Mouse (Mus musculus): Measurements from ENCODE around the gene Ccdc57. TPM values are rescaled to one million over a fixed set of nuclear protein-coding genes. Genes with fewer than 3 reads are reported as not detected.
"Not testable (repeated sequence)": the region's sequence is repeated elsewhere in the genome, so short reads cannot be mapped to it uniquely, and the experiment has no call there.

The Ccdc57 gene
- polyA plus RNA-seq, 1 experiment from 2014 or later = 5.9 TPM

DNA sequence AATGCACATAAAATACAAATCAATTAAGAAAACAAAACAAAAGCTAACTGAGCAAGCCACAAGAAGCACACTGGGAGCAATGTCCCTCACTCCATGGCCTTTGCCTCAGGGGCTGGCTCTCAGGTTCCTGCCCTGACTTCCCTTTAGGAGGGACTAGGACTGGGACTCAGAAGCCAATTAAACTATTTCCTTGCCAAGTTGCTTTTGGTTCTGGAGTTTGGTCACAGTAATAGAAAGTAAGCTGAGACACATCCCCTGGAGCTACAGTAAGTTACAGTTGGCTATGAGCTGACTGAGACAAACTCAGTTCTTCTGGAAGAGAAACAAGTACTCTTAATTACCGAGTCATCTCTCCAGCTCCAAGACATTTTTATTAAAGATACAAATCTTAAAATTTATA, 66.9 kb downstream of the Ccdc57 start:
- ATAC-seq (ENCODE audit: low FRiP score) = no peak
- peaks cover 12% of the 10 kb centered on the region for H3K36me3 ChIP-seq
- H3K9me3 ChIP-seq (replicated peaks) = no peaks in the 10 kb centered on the region
- H3K4me2 ChIP-seq = no peak overlapping the region
- H3K4me1 ChIP-seq = no peaks in the 10 kb centered on the region
- H3K27ac ChIP-seq (replicated peaks) = no peak overlapping the region
- WGBS = 87% methylated on average over 1 of the region's 1 CpGs
- H3K9ac ChIP-seq (replicated peaks) = no peak overlapping the region
- no peaks in the 10 kb centered on the region for H3K27me3 ChIP-seq (replicated peaks)
- H3K4me3 ChIP-seq (replicated peaks) = no peak overlapping the region

DNA sequence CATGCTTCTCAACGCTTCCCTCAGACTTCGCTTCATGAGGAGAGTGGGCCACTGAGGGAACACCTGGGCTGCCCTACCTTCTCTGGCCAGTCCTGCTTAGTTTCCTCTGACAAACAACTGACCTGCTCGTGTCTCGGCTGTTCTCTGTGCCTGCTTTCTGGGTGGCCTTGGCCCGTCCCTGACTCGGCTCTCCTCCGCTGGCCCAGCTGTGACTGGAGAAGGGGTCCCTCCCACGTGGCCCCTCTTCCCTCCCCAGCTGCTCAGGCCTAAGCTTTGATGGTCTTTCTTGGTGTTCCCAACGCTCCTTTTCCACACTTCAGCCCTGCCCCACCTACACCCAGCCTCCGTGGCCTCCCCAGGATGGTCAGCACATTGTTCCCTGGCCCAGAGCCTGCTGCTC, 69.9 kb downstream of the Ccdc57 start:
- no peaks in the 10 kb centered on the region for H3K4me1 ChIP-seq
- no peaks in the 10 kb centered on the region for H3K9me3 ChIP-seq (replicated peaks)
- no peak overlapping the region for H3K9ac ChIP-seq (replicated peaks)
- H3K4me3 ChIP-seq (replicated peaks) = no peak overlapping the region
- no peak overlapping the region for H3K27ac ChIP-seq (replicated peaks)
- ATAC-seq (ENCODE audit: low FRiP score) = no peak
- no peak overlapping the region for H3K4me2 ChIP-seq
- H3K36me3 ChIP-seq = peaks cover 35% of the 10 kb centered on the region
- 76% methylated on average over 10 of the region's 10 CpGs for WGBS
- no peaks in the 10 kb centered on the region for H3K27me3 ChIP-seq (replicated peaks)

- WGBS = 92% methylated on average over 3 of the region's 3 CpGs
- H3K4me2 ChIP-seq; ATAC-seq (ENCODE audit: low FRiP score); H3K4me3 ChIP-seq (replicated peaks); H3K27ac ChIP-seq (replicated peaks); H3K27me3 ChIP-seq (replicated peaks); H3K9me3 ChIP-seq (replicated peaks); H3K9ac ChIP-seq (replicated peaks); H3K4me1 ChIP-seq: not testable (repeated sequence)
- peaks cover 33% of the 10 kb centered on the region for H3K36me3 ChIP-seq
These were observed 76.7 kb downstream of the Ccdc57 start for GRCm38 (mm10) chr11:120855938-120856337.

GRCm38 (mm10) chr11:120853788-120854187, 78.9 kb downstream of the Ccdc57 start:
- Histone ChIP-seq H3K4me3 (replicated peaks) (no peak overlapping the region), H3K36me3 (peaks cover 16% of the 10 kb centered on the region; the same call in 1 of the 2 replicates), H3K27ac (replicated peaks) (no peak overlapping the region), H3K9ac (replicated peaks) (no peak overlapping the region), H3K27me3 (replicated peaks) (no peaks in the 10 kb centered on the region), H3K4me2 (no peak overlapping the region), H3K9me3 (replicated peaks) (no peaks in the 10 kb centered on the region), H3K4me1 (no peaks in the 10 kb centered on the region)
- ATAC-seq (ENCODE audit: low FRiP score) = no peak
- 74% methylated on average over 4 of the region's 4 CpGs for WGBS

GRCm38 (mm10) chr11:120853158-120853557, 79.5 kb downstream of the Ccdc57 start:
- Histone ChIP-seq H3K9me3 (replicated peaks) (no peaks in the 10 kb centered on the region), H3K9ac (replicated peaks) (no peak overlapping the region), H3K4me1 (no peaks in the 10 kb centered on the region), H3K4me2 (no peak overlapping the region), H3K27ac (replicated peaks) (no peak overlapping the region), H3K36me3 (peaks cover 13% of the 10 kb centered on the region; the same call in 1 of the 2 replicates), H3K27me3 (replicated peaks) (no peaks in the 10 kb centered on the region), H3K4me3 (replicated peaks) (no peak overlapping the region)
- ATAC-seq (ENCODE audit: low FRiP score) = no peak
- 94% methylated on average over 4 of the region's 4 CpGs for WGBS

DNA sequence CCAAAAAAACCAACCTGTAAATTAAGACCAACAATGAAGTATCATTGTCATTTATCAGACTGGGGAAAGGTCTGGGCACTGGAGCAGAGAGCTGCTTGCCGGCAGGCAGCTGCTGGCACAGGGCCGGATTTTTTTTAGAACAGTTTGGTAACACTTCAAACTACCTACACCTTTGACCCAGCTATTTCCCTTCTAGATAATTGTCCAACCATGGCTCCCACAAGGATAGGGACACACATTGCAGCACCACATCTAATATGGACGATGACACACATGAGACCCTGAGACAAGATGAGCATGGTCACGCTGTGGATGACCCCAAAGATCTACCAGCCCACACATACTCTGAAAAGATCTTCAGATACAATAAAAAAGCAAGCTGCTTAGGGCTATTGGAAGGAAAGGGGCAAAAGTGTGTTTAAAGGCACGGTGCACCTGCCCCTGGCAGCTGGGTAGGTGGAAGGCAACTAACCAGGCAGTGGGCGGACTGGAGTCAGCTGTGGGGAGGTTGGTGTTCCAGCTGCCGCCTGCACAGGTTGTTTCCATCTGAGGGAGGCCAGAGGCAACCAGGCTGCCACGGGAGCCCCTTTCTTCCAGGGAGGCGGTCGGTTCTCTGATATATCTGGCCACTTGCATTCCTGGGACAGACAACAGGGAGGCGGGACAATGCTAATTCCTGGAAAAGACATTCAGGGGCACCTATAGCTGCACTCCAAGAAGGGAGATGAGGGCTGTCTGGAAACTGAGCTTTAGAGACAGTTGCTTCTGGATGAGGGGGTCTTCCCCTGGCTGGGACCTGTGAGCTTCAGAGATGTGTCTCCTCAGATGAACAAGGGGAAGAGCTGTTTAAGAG, 80.4 kb downstream of the Ccdc57 start:
- Histone ChIP-seq H3K27ac (replicated peaks) (no peak overlapping the region), H3K36me3 (peaks cover 8% of the 10 kb centered on the region; the same call in 1 of the 2 replicates), H3K4me1 (no peaks in the 10 kb centered on the region), H3K27me3 (replicated peaks) (no peaks in the 10 kb centered on the region), H3K4me2 (no peak overlapping the region), H3K4me3 (replicated peaks) (no peak overlapping the region), H3K9me3 (replicated peaks) (no peaks in the 10 kb centered on the region), H3K9ac (replicated peaks) (no peak overlapping the region)
- no peak for ATAC-seq (ENCODE audit: low FRiP score)
- WGBS = 71% methylated on average over 11 of the region's 11 CpGs

- Histone ChIP-seq H3K4me3 (replicated peaks) (no peak overlapping the region), H3K9ac (replicated peaks) (no peak overlapping the region), H3K4me2 (no peak overlapping the region), H3K27ac (replicated peaks) (no peak overlapping the region), H3K9me3 (replicated peaks) (no peaks in the 10 kb centered on the region), H3K27me3 (replicated peaks) (no peaks in the 10 kb centered on the region), H3K4me1 (no peaks in the 10 kb centered on the region), H3K36me3 (peaks cover 7% of the 10 kb centered on the region; the same call in 1 of the 2 replicates)
- no peak for ATAC-seq (ENCODE audit: low FRiP score)
- 82% methylated on average over 2 of the region's 2 CpGs for WGBS
These were observed 81.1 kb downstream of the Ccdc57 start for GRCm38 (mm10) chr11:120851582-120851981.

DNA sequence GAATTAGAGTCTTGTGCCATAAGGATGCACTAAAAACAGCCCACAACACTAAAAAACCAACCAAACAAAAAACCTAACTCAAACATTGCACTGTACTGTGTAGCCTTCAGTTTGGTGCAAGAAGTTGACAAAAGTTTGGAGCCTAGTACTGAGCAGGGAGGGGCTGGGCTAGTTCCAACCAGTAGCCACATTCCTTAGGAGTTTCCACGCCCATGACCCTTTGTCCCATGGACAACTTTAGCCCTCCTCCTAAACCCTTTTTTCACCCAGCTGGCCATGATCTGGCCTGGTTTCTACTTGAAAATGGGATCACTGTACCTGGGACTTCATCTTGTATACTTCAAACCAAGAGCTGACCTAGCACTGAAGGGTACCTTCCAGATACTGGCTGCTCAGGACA, 81.5 kb downstream of the Ccdc57 start:
- 53% methylated on average over 1 of the region's 1 CpGs for WGBS
- Histone ChIP-seq H3K27ac (replicated peaks) (no peak overlapping the region), H3K36me3 (peaks cover 5% of the 10 kb centered on the region; the same call in 1 of the 2 replicates), H3K4me3 (replicated peaks) (no peak overlapping the region), H3K9ac (replicated peaks) (no peak overlapping the region), H3K27me3 (replicated peaks) (no peaks in the 10 kb centered on the region), H3K4me1 (no peaks in the 10 kb centered on the region), H3K4me2 (no peak overlapping the region), H3K9me3 (replicated peaks) (no peaks in the 10 kb centered on the region)
- no peak for ATAC-seq (ENCODE audit: low FRiP score)

DNA sequence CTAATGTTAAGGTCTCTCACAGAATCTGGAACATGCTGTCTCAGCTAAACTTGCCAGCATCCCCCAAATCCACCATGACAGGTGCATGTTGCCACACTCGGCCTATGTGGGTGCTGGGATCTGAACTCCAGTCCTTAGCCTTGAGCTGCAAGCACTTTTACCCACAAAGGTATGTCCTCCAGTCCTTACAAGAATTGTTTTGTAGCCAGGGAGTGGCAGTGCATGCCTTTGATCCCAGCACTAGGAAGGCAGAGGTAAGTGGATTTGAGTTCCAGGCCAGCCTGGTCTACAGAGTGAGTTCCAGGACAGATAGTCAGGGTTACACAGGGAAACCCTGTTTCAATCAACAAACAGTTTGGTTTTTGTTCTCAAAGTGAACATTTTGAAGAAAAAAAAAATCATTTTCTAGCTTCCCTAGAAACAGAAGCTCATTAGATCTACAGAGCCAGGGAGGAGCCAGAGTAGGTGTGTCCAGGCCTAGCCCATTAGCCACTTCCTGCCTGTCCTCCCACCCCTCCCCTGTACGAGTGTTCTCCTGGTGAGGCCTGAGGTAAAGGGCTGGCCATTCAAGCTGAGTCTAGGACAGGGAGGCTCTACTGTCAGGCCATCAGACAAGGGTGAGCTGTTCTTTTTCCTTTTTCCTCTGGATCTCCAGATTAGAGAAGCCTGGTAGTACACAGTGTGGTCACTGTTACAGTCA, 82.2 kb downstream of the Ccdc57 start:
- no peaks in the 10 kb centered on the region for H3K4me1 ChIP-seq
- no peak for ATAC-seq (ENCODE audit: low FRiP score)
- 67% methylated on average over 2 of the region's 2 CpGs for WGBS

GRCm38 (mm10) chr11:120846725-120847475, 85.8 kb downstream of the Ccdc57 start:
- ATAC-seq (ENCODE audit: low FRiP score) = no peak
- no peak overlapping the region for H3K4me3 ChIP-seq (replicated peaks)
- no peak overlapping the region for H3K27ac ChIP-seq (replicated peaks)
- H3K9ac ChIP-seq (replicated peaks) = no peak overlapping the region
- peaks cover 3% of the 10 kb centered on the region; the same call in 1 of the 2 replicates for H3K36me3 ChIP-seq
- H3K4me2 ChIP-seq = no peak overlapping the region
- no peaks in the 10 kb centered on the region for H3K27me3 ChIP-seq (replicated peaks)
- 92% methylated on average over 9 of the region's 9 CpGs for WGBS
- no peaks in the 10 kb centered on the region for H3K4me1 ChIP-seq
- H3K9me3 ChIP-seq (replicated peaks) = no peaks in the 10 kb centered on the region

More for the DNA sequence above, 82.2 kb downstream of the Ccdc57 start:
- Histone ChIP-seq H3K27me3 (replicated peaks) (no peaks in the 10 kb centered on the region), H3K36me3 (peaks cover 5% of the 10 kb centered on the region; the same call in 1 of the 2 replicates), H3K27ac (replicated peaks) (no peak overlapping the region), H3K4me2 (no peak overlapping the region), H3K9ac (replicated peaks) (no peak overlapping the region), H3K9me3 (replicated peaks) (no peaks in the 10 kb centered on the region), H3K4me3 (replicated peaks) (no peak overlapping the region)

DNA sequence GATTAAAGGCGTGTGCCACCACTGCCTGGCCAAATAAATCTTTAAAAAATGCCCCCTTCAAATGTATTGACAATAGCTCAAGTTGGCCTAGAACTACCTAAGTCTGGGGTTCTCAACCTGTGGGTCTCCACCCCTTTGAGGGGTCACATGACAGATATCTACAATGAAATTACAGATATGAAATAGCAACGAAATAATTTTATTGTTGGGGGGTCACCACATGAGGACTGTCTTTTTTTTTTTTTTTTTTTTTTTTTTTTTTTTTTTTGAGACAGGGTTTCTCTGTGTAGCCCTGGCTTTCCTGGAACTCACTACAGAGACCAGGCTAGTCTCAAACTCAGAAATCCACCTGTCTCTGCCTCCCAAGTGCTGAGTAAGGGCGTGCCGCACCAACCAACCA, 88.3 kb downstream of the Ccdc57 start:
- no peak for ATAC-seq (ENCODE audit: low FRiP score)
- Histone ChIP-seq H3K4me2 (no peak overlapping the region), H3K27ac (replicated peaks) (no peak overlapping the region), H3K27me3 (replicated peaks) (no peaks in the 10 kb centered on the region), H3K4me3 (replicated peaks) (no peak overlapping the region), H3K9ac (replicated peaks) (no peak overlapping the region), H3K9me3 (replicated peaks) (no peaks in the 10 kb centered on the region), H3K4me1 (no peaks in the 10 kb centered on the region), H3K36me3 (no peaks in the 10 kb centered on the region)
- WGBS = 87% methylated on average over 4 of the region's 4 CpGs

Data from neural tube, embryonic 15.5 days (tissue).